Mouse (Mus musculus): ENCODE measurements at regions not wholly inside any gene's neighbourhood (a gene's known extent, or its start where the extent isn't known, plus 50 kb on each side); places are given as distances from the start of the nearest gene placed in this dataset.

DNA sequence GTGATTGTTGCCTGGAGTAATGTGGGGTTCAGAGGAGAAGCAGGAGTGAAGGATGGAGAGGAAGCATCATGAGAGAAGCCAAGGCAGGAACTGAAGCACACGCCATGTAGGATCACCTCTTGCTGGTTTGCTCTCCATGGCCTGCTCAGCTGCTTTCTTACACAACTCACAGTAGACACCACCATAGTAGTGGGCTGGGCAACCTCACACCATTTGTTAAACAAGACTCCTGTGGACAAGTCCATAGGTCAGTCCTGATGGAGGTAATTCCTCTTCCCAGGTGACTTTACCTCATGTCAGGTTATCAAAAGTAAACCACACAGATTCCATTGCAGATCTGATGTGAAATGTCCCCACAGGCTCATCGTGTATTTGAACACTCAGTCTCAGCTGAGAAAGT lies 285.5 kb upstream of the Hs6st1 start:
- no peak for DNase-seq (ENCODE audit: low read depth, low spot score)

DNA sequence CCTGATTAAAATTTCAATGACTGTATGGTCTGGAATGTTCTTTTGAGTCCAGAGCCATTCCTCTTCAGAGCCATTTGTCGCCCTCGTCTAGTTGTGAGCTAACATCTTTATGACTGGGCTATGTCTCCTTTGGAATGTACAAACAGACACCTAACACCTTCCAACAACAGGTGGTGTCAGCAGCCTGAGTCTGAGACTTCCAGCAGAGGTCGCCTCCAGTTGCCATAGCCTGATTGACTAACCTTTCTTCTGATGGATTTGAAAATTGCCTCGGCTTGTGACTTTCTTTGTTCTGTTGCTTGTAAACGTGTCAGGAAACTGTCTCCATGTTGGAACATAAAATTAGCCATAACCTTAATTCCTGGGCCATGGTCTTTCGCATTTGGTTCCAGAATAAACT lies 284.8 kb upstream of the Hs6st1 start:
- no peak for DNase-seq (ENCODE audit: low read depth, low spot score)

DNA sequence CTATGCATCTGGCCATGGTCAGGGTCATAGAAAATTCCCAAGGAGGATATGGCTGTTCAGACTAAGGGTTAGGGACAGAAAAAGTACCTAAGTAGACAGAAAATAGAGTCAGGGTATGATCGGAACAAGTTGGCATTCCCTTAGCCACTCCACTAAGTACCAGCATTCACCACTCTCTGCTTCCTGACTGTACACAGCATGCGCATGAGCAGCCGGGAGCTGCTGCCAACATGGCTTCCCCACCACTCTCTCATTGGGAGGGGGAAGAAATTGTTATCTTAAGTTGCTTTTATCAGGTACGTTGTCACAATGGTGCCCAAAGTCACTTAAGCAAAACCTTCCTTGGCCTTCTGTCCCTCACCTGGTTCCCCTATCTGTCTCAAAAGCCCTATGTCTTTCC lies 282.0 kb upstream of the Hs6st1 start:
- no peak for DNase-seq (ENCODE audit: low read depth, low spot score)

DNA sequence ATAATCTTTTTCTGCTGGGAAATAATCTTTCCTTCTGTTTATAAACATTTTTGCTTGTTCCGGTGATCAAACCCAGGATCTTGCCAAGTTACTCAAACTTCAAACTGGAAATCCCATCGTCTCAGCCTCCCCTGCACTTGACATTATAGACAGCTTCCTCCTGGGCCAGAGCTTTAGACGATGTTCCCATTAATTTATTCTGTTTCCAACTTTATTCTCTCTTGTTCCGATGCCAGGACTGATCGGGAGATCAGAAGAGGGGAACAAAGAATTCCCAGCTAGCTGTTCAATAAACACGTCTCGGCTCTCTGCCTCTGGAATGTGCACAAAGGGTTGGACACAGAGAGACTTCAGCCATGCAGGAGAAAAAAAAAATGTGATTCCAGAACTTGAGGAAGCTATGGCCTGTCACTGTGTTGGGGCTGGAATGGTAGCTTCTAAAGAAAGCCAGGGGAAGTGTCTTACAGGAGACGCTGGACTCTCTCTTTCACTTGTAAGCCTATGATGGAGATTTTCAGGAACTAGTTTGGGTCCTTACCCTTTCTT lies 281.5 kb upstream of the Hs6st1 start:
- no peak for DNase-seq (ENCODE audit: low read depth, low spot score)

DNA sequence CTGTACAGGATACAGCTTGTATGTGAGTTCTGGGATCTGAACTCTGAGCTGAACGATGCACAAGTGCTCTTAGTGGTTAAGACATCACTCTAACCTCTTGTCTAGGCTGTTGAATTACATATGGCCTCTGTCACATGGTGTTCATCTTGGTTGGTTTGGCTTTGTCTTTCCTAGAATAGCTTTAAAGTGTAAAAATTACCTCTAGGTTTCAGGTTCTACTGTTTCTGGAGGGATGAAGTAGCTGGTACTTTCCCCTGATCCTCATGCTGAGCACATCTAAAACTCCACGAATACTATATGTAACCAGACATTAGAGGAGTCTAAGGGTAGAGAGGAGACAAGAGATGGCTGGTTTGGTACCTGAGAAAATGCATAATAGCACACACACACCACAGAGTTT lies 271.1 kb upstream of the Hs6st1 start:
- DNase-seq (ENCODE audit: low read depth, low spot score): no peak

DNA sequence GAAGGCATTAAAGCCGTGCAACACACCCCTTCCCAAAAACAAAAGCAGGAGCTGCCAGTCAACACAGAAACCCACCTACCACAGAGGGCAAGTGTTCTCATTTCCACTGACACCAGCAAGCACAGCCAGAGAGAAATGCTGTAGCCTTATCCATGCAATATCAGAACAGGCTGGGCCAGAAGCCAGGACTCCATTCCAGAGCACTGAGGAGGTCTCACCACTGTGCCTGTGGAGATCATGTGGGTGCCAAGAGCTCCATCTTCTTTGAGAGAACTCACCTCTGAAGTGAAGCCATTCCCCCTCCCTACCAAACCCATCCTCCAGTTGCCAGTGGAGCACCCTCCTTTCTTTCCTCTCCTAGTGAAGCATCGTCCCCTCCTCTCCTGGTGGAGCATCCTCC lies 270.7 kb upstream of the Hs6st1 start:
- DNase-seq (ENCODE audit: low read depth, low spot score): no peak

DNA sequence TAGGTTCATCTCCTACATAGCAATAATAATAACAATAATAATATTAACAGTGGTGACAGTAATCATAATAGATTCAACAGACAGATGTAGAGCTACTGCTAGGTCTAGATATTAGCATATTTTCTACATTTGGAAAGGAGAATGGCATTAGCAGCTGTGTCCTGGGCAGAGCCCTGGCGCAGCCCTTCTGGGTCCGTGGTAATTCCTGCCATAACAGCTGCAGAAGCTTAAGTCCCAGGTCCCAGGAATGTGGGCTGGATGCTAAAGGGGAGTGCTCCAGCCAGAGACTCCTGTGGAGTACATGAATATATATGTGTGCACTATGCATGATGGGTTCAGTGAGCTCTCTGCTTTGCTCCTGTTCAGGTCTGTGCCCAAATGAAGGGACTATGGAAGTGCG lies 262.7 kb upstream of the Hs6st1 start:
- peak; percentile 56 for DNase-seq (ENCODE audit: low read depth, low spot score)

DNA sequence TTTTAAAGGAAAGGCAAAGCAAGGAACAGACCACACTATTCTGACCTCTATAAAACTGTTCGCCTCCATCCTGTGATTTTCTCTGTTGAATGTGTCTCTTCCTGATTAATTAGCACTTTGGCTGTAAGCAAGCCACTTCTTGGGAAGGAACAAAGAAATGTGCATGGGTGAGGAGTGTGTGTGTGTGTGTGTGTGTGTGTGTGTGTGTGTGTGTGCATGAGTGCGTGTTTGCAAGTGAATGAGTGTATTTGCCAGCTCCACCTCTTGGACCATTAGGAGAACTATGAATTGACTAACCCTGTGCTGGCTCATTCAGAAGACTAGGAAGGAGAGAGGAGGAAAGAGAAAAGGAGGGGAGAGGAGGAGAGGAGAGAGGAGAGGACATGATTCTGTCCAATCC lies 261.9 kb upstream of the Hs6st1 start:
- DNase-seq (ENCODE audit: low read depth, low spot score): no peak

DNA sequence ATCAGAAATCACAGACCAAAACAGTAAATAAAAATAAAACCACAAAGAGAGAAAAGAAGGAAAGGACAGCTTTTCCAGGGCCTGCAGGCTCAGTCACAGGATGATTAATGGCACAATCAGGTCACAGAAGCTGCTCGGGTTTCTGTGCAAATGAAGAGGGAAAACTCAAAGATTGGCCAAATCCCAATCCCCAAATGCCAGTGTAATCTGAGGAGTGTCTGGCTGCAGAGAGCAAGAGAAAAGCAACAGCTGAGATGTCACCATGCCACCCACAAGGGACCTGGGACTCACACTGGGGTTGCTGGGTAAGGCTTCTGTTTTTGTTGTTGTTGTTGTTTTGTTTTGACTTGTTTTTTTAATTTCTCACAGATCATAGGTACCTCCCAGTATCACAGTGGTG lies 261.5 kb upstream of the Hs6st1 start:
- no peak for DNase-seq (ENCODE audit: low read depth, low spot score)

DNA sequence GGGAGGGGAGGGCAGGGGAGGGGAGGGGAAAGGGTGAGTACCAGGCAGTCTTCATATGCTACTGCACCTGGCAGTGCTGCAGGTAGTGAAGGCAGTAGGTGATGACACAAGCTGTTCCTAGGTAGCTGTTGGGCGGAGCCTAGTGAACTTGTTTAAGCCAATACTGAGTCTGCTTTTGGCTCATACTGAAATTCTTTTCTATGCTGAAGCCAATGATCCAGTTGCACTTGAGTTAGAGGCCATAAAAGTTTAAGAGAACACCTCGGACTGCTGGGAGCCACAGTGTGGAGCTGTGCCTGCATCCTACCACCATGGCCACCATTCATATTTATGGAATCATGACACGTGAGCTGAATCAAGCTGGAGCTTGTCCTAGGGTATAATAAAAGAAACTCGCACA lies 259.3 kb upstream of the Hs6st1 start:
- DNase-seq (ENCODE audit: low read depth, low spot score): no peak

DNA sequence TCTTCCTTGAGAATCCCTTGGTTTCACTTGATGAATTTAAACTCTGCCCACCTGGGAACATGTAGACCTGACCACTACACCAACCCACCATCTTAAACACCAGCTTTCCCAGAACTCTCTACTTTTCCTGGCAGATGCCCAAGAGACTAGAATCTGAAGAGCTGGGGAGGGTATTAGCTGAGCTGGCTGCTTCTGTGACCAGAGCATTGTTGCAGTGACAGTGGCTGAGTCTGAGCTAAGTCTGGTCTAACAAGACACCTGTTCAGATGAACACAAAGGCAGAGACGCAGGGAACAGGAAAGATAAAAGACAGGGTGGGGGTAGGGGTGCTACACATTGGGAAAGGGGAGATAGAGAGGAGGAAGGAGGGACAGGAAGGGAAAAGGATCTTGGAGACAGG lies 258.9 kb upstream of the Hs6st1 start:
- no peak for DNase-seq (ENCODE audit: low read depth, low spot score)

DNA sequence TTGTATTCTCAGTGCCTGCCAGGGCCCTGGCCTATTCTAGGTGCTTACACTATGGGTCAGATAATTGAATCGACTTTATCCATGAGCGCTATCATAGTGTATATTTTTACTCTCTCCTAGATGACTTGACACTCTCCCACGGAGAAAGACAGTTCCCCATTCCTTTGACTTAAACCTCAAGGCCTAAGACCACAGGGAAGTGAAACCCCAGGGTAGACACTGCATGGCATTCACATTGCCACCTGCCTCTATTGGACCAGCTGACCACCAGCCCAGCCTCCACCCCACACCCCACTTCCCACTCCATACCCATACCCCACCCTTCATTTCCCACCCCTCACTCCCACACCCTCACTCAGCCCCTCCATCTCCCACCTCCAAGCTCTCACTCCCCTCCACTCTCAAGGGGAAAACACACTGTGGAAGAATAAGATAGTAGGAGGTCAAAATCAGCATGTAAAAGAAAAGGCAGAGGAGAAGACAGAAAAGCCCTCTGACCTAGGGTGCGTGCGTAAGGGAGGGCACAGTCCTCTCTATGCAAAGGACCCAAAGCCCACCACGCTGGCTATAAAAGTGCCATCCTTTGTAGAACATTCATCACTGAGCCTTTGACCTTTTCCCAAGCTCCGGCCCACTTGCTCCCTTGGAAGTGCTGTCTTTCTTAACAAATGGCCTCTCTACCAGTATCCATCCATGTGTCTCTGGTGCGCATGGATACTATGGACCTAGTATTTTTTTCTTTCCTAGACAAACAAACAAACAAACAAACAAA lies 257.4 kb upstream of the Hs6st1 start:
- DNase-seq (ENCODE audit: low read depth, low spot score): peak; percentile 61

DNA sequence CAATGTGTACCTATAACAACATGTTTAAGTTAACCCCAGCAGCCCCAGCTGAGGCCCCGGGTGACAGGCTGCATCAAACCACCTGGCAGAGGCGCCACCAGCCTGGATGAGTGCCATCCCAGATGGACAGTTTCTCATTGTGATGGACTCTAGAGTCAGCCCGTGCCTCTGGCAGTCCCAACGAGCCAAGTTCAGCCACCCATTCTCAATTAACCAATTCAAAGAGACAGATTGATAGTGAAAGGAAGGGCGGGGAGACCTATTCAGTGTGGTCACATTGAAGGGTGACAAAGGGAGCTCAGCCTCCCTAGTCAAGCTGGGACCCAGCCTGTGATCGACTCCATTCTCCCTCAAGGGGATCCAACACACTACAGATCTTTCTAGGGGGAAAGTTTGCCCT lies 256.8 kb upstream of the Hs6st1 start:
- peak; percentile 49 for DNase-seq (ENCODE audit: low read depth, low spot score)

DNA sequence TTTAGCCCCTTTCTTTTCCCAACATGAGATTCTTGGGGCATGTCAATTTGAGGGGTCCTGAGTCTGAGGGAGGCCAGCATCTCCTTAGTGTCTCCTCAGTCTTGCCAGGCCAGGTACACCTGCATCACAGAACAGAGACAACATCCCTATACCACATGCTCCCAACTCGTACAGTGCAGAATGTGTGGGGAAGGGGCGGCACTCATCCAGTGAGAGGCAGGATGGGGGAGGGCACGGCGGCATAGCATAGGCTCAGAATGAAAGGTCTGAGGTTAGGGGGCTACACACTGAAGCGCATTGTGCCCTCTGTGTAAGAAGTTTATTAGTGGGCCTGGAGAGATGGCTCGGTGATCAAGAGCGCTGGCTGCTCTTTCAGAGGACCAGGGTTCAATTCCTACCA lies 256.4 kb upstream of the Hs6st1 start:
- DNase-seq (ENCODE audit: low read depth, low spot score): no peak

DNA sequence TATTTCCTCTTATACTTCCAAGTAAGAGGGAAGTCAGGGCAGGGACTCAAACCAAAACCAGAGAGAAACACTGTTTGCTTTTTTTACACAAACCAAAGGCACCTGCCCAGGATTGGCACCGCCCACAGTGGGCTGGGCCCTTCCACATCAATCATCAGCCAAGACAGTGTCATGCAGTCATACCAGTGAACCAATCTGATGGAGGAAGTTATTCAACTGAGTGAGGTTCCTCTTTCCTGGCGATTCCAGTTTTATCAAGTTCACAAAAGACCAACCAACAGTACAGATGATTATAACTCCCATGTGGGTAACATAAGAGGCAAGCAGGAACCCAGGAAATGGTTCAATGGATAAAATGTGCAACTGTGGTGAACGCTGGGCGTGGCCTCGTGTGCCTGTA lies 254.6 kb upstream of the Hs6st1 start:
- DNase-seq (ENCODE audit: low read depth, low spot score): no peak

DNA sequence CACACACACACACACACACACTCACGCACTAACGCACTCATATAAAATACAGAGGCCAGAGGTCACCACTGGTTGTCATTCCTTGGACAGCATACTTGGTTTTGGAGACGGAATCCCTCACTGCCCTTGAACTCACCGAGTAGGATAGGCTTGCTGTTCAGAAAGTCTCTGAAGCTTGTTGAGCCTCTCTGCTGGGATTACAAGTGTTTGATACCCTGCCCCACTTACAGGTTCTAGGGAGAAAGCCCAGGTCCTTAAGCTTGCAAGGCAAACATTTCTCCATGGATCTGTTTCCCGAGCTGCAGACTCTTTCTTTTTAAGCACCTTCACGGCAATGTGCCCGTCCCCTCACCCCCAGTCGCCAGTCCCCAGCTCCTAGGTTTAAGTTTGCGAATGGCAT lies 254.0 kb upstream of the Hs6st1 start:
- no peak for DNase-seq (ENCODE audit: low read depth, low spot score)

DNA sequence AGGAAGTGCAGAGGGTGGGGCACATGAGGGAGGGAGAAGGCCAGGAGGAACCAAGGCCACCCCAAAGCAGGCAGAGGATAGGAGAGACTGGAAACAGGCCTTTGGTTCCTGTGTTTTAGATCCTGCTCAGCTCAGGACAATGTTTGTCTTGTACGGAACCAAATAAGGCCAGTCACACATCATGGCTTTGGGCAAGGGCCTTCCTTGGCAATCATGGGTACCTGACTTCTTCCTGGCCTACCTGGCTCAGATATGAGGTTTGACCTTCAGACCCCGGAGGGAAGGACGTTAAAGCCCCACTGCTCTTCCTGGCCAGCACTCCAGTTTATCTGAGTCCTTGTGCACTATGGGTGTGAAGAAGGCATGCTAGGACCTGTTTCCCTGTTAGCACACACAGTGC lies 253.4 kb upstream of the Hs6st1 start:
- no peak for DNase-seq (ENCODE audit: low read depth, low spot score)

DNA sequence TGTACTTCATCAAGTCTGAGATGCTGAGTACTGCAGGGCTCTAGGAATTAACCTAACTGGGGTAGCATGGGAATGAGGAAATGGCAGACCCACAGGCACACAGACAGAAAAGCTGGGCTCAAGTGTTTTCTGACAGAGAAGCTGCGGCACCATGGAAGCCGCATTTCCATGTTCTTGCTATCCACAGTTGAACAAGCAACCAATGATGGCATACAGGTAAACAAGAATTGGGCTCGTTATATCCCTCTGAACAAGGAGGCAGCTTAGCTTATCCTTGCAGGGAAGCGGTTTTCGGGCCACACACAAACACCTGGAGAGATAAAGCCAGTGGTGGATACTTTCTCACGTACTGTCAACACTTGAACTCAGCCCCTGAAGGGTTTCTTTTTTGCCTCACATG lies 246.4 kb upstream of the Hs6st1 start:
- no peak for DNase-seq (ENCODE audit: low read depth, low spot score)

DNA sequence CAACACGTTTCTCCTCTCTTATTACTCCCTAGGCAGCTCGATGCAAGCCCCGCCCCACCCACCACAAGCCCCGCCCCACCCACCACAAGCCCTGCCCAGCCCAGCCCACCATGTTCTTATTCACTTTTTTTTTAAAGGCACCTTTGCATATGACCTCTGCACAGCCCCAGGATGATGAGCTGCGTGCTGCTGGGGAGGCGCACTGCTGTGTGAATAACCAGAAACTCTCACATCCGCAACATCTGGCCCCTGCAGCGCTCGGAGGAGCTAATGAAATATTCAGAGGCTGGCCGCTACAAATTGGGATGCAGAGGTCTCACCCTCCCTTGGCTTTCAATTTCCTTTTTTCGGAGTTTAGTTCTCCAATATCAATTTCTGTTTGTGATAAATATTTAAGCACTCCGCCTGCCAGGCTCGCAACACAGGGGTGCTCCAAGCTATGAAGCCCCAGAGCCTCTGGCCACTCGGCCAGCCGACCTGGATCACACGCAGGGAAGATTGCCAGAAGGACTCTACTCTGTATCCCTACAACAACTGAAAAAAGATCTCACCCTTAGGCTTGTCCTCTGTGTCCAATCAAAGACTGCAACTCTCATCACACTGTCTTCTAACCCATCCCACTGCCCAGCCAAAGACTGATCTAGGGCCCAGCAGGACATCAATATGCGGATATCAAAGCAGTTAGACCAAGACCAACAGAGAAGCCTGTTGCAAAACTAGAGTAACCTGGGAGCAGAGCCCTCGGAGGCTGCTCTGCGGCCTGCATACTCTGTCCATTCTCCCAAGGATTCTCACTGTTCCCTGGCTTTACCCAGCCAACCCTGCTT lies 245.6 kb upstream of the Hs6st1 start:
- no peak for DNase-seq (ENCODE audit: low read depth, low spot score)

DNA sequence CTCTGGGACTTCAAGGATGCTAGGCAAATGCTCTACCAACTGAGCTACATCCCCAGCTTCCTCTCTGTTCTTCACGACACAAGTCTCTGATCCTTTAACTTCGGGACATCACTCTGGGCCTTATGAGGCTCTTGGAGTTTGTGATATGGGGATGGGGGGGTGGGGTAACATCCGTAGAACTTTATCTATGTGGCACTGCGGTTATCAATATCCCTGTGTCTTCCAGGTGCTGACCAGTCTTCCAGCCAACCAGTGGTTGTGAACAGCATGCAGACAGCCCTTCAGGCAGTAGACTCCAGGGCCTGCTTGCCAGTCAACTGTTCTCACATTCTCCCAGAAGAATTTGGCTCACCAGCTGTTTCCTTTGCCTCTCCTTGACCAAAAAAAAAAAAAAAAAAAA lies 244.7 kb upstream of the Hs6st1 start:
- no peak for DNase-seq (ENCODE audit: low read depth, low spot score)

DNA sequence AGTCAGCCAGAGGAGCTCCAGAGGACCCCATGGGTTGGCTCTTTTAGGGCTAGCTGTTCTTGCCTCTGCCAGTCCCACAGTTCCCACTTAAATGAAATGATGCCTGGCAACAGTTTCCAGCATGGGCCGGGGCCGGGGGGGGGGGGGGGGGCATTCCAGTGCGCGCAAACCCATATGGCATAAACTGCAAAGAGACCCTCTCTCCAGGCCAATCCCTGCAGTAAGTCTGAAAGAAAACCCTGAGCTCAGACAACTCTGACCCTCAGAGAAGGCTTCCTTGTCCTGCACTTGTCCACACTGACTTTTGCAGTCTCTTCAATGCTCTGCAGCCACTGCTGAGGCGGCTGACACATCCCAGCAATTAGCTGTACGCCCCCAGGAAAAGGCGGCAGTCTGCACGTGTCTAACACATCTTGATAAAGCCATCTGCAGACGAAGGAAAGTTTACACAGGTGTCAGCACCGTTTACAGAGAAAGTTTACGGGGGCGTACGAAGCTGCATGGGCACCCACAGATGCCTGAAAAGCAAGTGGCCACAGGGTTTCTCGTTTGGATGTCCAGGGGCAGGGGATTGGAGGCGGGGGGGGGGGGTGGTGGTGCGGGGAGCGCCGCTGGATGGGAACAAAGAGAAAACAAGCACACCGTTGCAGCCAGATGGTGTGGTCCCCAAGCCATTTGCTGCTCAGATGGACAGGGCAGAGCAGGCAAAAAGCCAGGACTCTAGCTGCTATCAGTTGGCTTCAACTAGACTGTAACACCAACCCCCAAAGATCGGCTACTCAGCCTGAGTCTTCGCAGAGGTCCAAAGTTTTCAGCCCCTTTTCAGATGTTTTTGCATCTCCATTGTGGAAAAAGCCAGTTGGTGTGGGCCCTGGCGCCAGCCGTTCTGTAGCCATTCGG lies 244.0 kb upstream of the Hs6st1 start:
- DNase-seq (ENCODE audit: low read depth, low spot score): no peak

DNA sequence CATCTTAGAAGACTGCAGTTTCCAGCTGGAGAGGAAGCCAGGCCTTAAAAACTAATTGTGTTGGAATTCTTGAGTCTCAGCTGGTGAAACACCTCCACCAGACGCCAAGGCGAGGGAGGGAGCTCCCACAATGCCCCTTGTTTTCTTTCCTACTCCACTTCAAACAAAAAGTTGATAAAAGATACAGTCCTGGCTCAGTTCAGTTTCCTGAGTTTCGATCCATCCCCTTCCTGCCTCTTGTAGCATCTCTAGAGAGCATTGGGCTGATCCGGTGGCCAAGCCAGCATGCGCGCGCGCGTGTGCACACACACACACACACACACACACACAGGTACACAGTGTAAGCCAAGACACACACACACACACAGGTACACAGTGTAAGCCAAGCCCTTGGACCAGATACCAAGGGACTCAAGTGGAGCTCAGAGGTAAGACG lies 242.7 kb upstream of the Hs6st1 start:
- no peak for DNase-seq (ENCODE audit: low read depth, low spot score)

Data from mesoderm, embryonic 11.5 days (tissue).